Mouse (Mus musculus) MEL (cell line): Measurements from ENCODE around the gene Lrrfip2. TPM values are rescaled to one million over a fixed set of nuclear protein-coding genes. Genes with fewer than 3 reads are reported as not detected.

Experiments used
- DNase-seq: peaks from one replicate; pipeline ENCODE4 v3.0.0; 2011; ENCODE audit warnings: low read depth, low spot score
- H3K27ac ChIP-seq: 2 replicates; pipeline ENCODE4 v1.5.1; 2012; ENCODE audit warnings: low read depth, mild to moderate bottlenecking, control low read depth, low read length, moderate library complexity; ENCODE audit not compliant: control insufficient read depth
- H3K27me3 ChIP-seq, 2 experiments: fragments of 150-350 bp in 1 of 2; sonication (generic) in 1 of 2; 2 replicates each; pipeline ENCODE4 v1.6.1; 2012; ENCODE audit warnings: low read length in 2 of 2, mild to moderate bottlenecking in 2 of 2, improper control_type of control experiment in 1 of 2, moderate library complexity in 1 of 2; ENCODE audit not compliant: insufficient read depth in 2 of 2, control insufficient read depth in 1 of 2
- H3K36me3 ChIP-seq, 2 experiments: 2 replicates each; pipeline ENCODE4 v1.6.1; 2012 to 2014; ENCODE audit warnings: low read length in 2 of 2, improper control_type of control experiment in 1 of 2, inconsistent platforms in 1 of 2, mild to moderate bottlenecking in 1 of 2; ENCODE audit not compliant: insufficient read depth in 2 of 2, control insufficient read depth in 1 of 2
- H3K4me1 ChIP-seq, 2 experiments: fragments of 150-350 bp in 1 of 2; sonication (generic) in 1 of 2; 2 replicates each; pipeline ENCODE4 v1.6.1; 2012; ENCODE audit warnings: low read length in 2 of 2, improper control_type of control experiment in 1 of 2, mild to moderate bottlenecking in 1 of 2; ENCODE audit not compliant: insufficient read depth in 2 of 2, control insufficient read depth in 1 of 2
- H3K4me3 ChIP-seq, 2 experiments: fragments of 150-350 bp in 1 of 2; sonication (generic) in 1 of 2; 2 replicates each; pipeline ENCODE4 v1.5.1; 2012; ENCODE audit warnings: low read depth in 2 of 2, low read length in 2 of 2, mild to moderate bottlenecking in 2 of 2, moderate library complexity in 2 of 2, control low read depth in 1 of 2, improper control_type of control experiment in 1 of 2; ENCODE audit not compliant: control insufficient read depth in 1 of 2, insufficient read depth in 1 of 2
- H3K79me2 ChIP-seq: 2 replicates; pipeline ENCODE4 v1.6.1; 2012; ENCODE audit warnings: mild to moderate bottlenecking, low read length, moderate library complexity; ENCODE audit not compliant: control insufficient read depth, poor library complexity, insufficient read depth
- H3K9ac ChIP-seq: 2 replicates; pipeline ENCODE4 v1.6.1; 2012; ENCODE audit warnings: low read depth, mild to moderate bottlenecking, control low read depth, low read length, moderate library complexity; ENCODE audit not compliant: control insufficient read depth, poor library complexity, severe bottlenecking
- H3K9me3 ChIP-seq: fragments of 150-350 bp; sonication (generic); replicated peaks from 2 replicates; pipeline ENCODE4 v1.6.1; 2012; ENCODE audit warnings: mild to moderate bottlenecking, low read length, improper control_type of control experiment, moderate library complexity; ENCODE audit not compliant: insufficient read depth
- CHD1 ChIP-seq: IDR thresholded peaks from 2 replicates; pipeline ENCODE4 v1.6.1; 2012; ENCODE audit warnings: low read depth, mild to moderate bottlenecking, inconsistent platforms, low read length, improper control_type of control experiment
- CTCF ChIP-seq, 3 experiments: IDR thresholded peaks in 2 of 3; conservative IDR thresholded peaks in 1 of 3; 2 replicates each; pipeline ENCODE4 v1.5.1; 2011 to 2012; ENCODE audit warnings: low read length in 3 of 3, low read depth in 2 of 3, mild to moderate bottlenecking in 2 of 3, improper control_type of control experiment in 1 of 3, inconsistent platforms in 1 of 3, mixed read lengths in 1 of 3, moderate library complexity in 1 of 3; ENCODE audit not compliant: control insufficient read depth in 1 of 3, insufficient read depth in 1 of 3, poor library complexity in 1 of 3, severe bottlenecking in 1 of 3
- E2F4 ChIP-seq: IDR thresholded peaks from 2 replicates; pipeline ENCODE4 v1.6.1; 2011; ENCODE audit warnings: low read depth, low read length, improper control_type of control experiment, borderline replicate concordance
- EP300 ChIP-seq, 2 experiments: IDR thresholded peaks; 2 replicates each; pipeline ENCODE4 v1.6.1; 2011; ENCODE audit warnings: improper control_type of control experiment in 2 of 2, low read length in 2 of 2, low read depth in 1 of 2, mild to moderate bottlenecking in 1 of 2
- ETS1 ChIP-seq: IDR thresholded peaks from 2 replicates; pipeline ENCODE4 v1.6.1; 2012; ENCODE audit warnings: low read depth, mild to moderate bottlenecking, inconsistent platforms, low read length, improper control_type of control experiment, moderate library complexity
- GABPA ChIP-seq: IDR thresholded peaks from 2 replicates; pipeline ENCODE4 v1.6.1; 2012; ENCODE audit warnings: low read depth, mild to moderate bottlenecking, inconsistent platforms, low read length, improper control_type of control experiment, moderate library complexity
- GATA1 ChIP-seq: IDR thresholded peaks from 2 replicates; pipeline ENCODE4 v1.6.1; 2011; ENCODE audit warnings: low read depth, low read length, improper control_type of control experiment
- JUND ChIP-seq: IDR thresholded peaks from 2 replicates; pipeline ENCODE4 v1.6.1; 2011; ENCODE audit warnings: low read depth, mild to moderate bottlenecking, improper control_type of control experiment, low read length
- KAT2A ChIP-seq: conservative IDR thresholded peaks from 2 replicates; pipeline ENCODE4 v1.6.1; 2012; ENCODE audit warnings: low read depth, low read length, improper control_type of control experiment, inconsistent platforms
- MAFK ChIP-seq: IDR thresholded peaks from 2 replicates; pipeline ENCODE4 v1.6.1; 2011; ENCODE audit warnings: low read depth, mild to moderate bottlenecking, low read length, improper control_type of control experiment, borderline replicate concordance
- MEF2A ChIP-seq: IDR thresholded peaks from 2 replicates; pipeline ENCODE4 v1.6.1; 2014; ENCODE audit warnings: low read depth, mild to moderate bottlenecking, inconsistent platforms, low read length, improper control_type of control experiment; ENCODE audit not compliant: poor library complexity, insufficient replicate concordance, severe bottlenecking; ENCODE audit errors: extremely low read depth
- MYB ChIP-seq: IDR thresholded peaks from 2 replicates; pipeline ENCODE4 v1.6.1; 2011; ENCODE audit warnings: mild to moderate bottlenecking, low read depth, low read length, improper control_type of control experiment
- NELFE ChIP-seq: IDR thresholded peaks from 2 replicates; pipeline ENCODE4 v1.6.1; 2011; ENCODE audit warnings: low read depth, low read length, improper control_type of control experiment
- NRF1 ChIP-seq: IDR thresholded peaks from 2 replicates; pipeline ENCODE4 v1.6.1; 2014; ENCODE audit warnings: low read depth, mild to moderate bottlenecking, inconsistent platforms, low read length, improper control_type of control experiment, moderate library complexity; ENCODE audit not compliant: poor library complexity, insufficient read depth, severe bottlenecking
- POLR2A ChIP-seq, 2 experiments: IDR thresholded peaks; 2 replicates each; pipeline ENCODE4 v1.6.1; 2011 to 2012; ENCODE audit warnings: low read length in 2 of 2, mild to moderate bottlenecking in 2 of 2, control low read depth in 1 of 2, improper control_type of control experiment in 1 of 2, low read depth in 1 of 2, moderate library complexity in 1 of 2; ENCODE audit not compliant: control insufficient read depth in 1 of 2, insufficient read depth in 1 of 2, poor library complexity in 1 of 2
- POLR2AphosphoS2 ChIP-seq: IDR thresholded peaks from 2 replicates; pipeline ENCODE4 v1.6.1; 2011; ENCODE audit warnings: low read length, improper control_type of control experiment
- RAD21 ChIP-seq: IDR thresholded peaks from 2 replicates; pipeline ENCODE4 v1.6.1; 2011; ENCODE audit warnings: mild to moderate bottlenecking, low read depth, low read length, improper control_type of control experiment
- RCOR1 ChIP-seq: IDR thresholded peaks from 2 replicates; pipeline ENCODE4 v1.6.1; 2012; ENCODE audit warnings: low read depth, mild to moderate bottlenecking, inconsistent platforms, low read length, improper control_type of control experiment
- SMC3 ChIP-seq: IDR thresholded peaks from 2 replicates; pipeline ENCODE4 v1.6.1; 2011; ENCODE audit warnings: low read depth, low read length, improper control_type of control experiment
- TAL1 ChIP-seq: IDR thresholded peaks from 2 replicates; pipeline ENCODE4 v1.6.1; 2012; ENCODE audit warnings: mild to moderate bottlenecking, inconsistent platforms, low read length, moderate library complexity, mixed read lengths
- TBP ChIP-seq: IDR thresholded peaks from 2 replicates; pipeline ENCODE4 v1.8.0; 2011; ENCODE audit warnings: low read depth, low read length, improper control_type of control experiment
- USF1 ChIP-seq: IDR thresholded peaks from 2 replicates; pipeline ENCODE4 v1.6.1; 2014; ENCODE audit warnings: low read depth, mild to moderate bottlenecking, inconsistent platforms, low read length, improper control_type of control experiment, moderate library complexity
- USF2 ChIP-seq, 2 experiments: IDR thresholded peaks; 2 replicates each; pipeline ENCODE4 v1.6.1; 2011 to 2012; ENCODE audit warnings: improper control_type of control experiment in 2 of 2, low read length in 2 of 2, borderline replicate concordance in 1 of 2, inconsistent platforms in 1 of 2, low read depth in 1 of 2, mild to moderate bottlenecking in 1 of 2; ENCODE audit not compliant: insufficient read depth in 1 of 2
- ZC3H11A ChIP-seq: IDR thresholded peaks from 2 replicates; pipeline ENCODE4 v1.6.1; 2012; ENCODE audit warnings: low read depth, mild to moderate bottlenecking, inconsistent platforms, low read length, improper control_type of control experiment
- ZKSCAN1 ChIP-seq: IDR thresholded peaks from 2 replicates; pipeline ENCODE4 v1.6.1; 2012; ENCODE audit warnings: low read depth, mild to moderate bottlenecking, inconsistent platforms, low read length, improper control_type of control experiment, moderate library complexity
- ZMIZ1 ChIP-seq: IDR thresholded peaks from 2 replicates; pipeline ENCODE4 v1.6.1; 2012; ENCODE audit warnings: low read depth, mild to moderate bottlenecking, inconsistent platforms, low read length, improper control_type of control experiment, moderate library complexity
- ZNF384 ChIP-seq: IDR thresholded peaks from 2 replicates; pipeline ENCODE4 v1.6.1; 2012; ENCODE audit warnings: low read depth, mild to moderate bottlenecking, inconsistent platforms, low read length, improper control_type of control experiment
- polyA plus RNA-seq, 2 experiments: library from polyadenylated mRNA; stranded (reverse) in 1 of 2; unstranded in 1 of 2; fragments of >175 nt in 1 of 2; fragments of >200 nt in 1 of 2; gene quantifications; 2 replicates each; pipeline versions ENCODE4 v1.2.1 to v1.2.4; 2012; ENCODE audit warnings: low replicate concordance in 2 of 2, low read depth in 1 of 2; ENCODE audit not compliant: insufficient read length in 2 of 2, insufficient read depth in 1 of 2, missing spikeins in 1 of 2
- total RNA-seq: library from RNA; depleted of rRNA; stranded (reverse); fragments of 300-350 nt; gene quantifications from 2 replicates; pipeline ENCODE4 v1.2.3, GENCODE M21; 2012

The Lrrfip2 gene
- total and polyA plus RNA-seq, 3 experiments: 26.0 to 42.7 TPM; not detected in 1

- TF ChIP-seq TBP: no peak
- no peak for TF ChIP-seq SMC3
These were observed 431 bp downstream of the Lrrfip2 start (continued) for GRCm38 (mm10) chr9:111117794-111118251.

GRCm38 (mm10) chr9:111118252-111118890, 979 bp downstream of the Lrrfip2 start:
- Histone ChIP-seq H3K27me3 (no peaks in the 10 kb centered on the region), H3K9ac (peak overlapping the region; percentile 91), H3K4me1 (peaks cover 3 to 8% of the 10 kb centered on the region in 2 experiments; a peak in 3 of 4 replicates), H3K9me3 (no peaks in the 10 kb centered on the region), H3K36me3 (peaks cover 0 to 16% of the 10 kb centered on the region in 2 experiments; a peak in 2 of 4 replicates), H3K79me2 (peaks cover 12% of the 10 kb centered on the region), H3K27ac (peak overlapping the region; percentile 88), H3K4me3 (peak overlapping the region; percentile 69 to 72)
- DNase-seq: peak; percentile 69
- TF ChIP-seq RCOR1 (no peak), MAFK (no peak), GATA1 (no peak), USF1 (no peak), ZNF384 (no peak), CTCF (IDR thresholded peaks at IDR 0.05 in 2 of 3, conservative IDR thresholded peaks at IDR 0.05 in 1 of 3; ENCODE audit: control insufficient read depth in 1 of 3, insufficient read depth in 1 of 3, low read depth in 2 of 3, low read length in 3 of 3, poor library complexity in 1 of 3, severe bottlenecking in 1 of 3) (no peak), MYB (no peak), GABPA (no peak), ETS1 (no peak), JUND (no peak), ZC3H11A (no peak), NRF1 (no peak), NELFE (no peak), EP300 (IDR thresholded peaks at IDR 0.05; ENCODE audit: low read depth in 1 of 2, low read length in 2 of 2) (no peak), POLR2AphosphoS2 (no peak)

GRCm38 (mm10) chr9:111118891-111119441, 1.6 kb downstream of the Lrrfip2 start:
- Histone ChIP-seq H3K9me3 (no peaks in the 10 kb centered on the region), H3K9ac (peak overlapping the region; percentile 91), H3K79me2 (peaks cover 15% of the 10 kb centered on the region), H3K4me1 (peaks cover 3 to 8% of the 10 kb centered on the region in 2 experiments; a peak in 3 of 4 replicates), H3K27ac (peak overlapping the region; percentile 88), H3K27me3 (no peaks in the 10 kb centered on the region), H3K4me3 (peak overlapping the region; percentile 69 to 72), H3K36me3 (peaks cover 1 to 19% of the 10 kb centered on the region in 2 experiments; a peak in 3 of 4 replicates)
- DNase-seq: peak; percentile 79
- TF ChIP-seq RAD21 (no peak), ZC3H11A (no peak), EP300 (IDR thresholded peaks at IDR 0.05; ENCODE audit: low read depth in 1 of 2, low read length in 2 of 2) (peak; percentile 43 to 44; a peak in 2 of 4 replicates), JUND (no peak), ZKSCAN1 (no peak), KAT2A (no peak), TAL1 (no peak), E2F4 (no peak), CHD1 (no peak), USF1 (no peak), NELFE (no peak), MEF2A (no peak), USF2 (IDR thresholded peaks at IDR 0.05; ENCODE audit: borderline replicate concordance in 1 of 2, insufficient read depth in 1 of 2, low read depth in 1 of 2, low read length in 2 of 2) (no peak), RCOR1 (no peak), ZNF384 (no peak), SMC3 (no peak), ZMIZ1 (no peak), POLR2A (IDR thresholded peaks at IDR 0.05; ENCODE audit: control insufficient read depth in 1 of 2, insufficient read depth in 1 of 2, low read depth in 1 of 2, low read length in 2 of 2, poor library complexity in 1 of 2) (0 out of 4 replicates have a peak, but pooled peaks of 1 of the 2 experiments have one; percentile 41)
